Mouse (Mus musculus) spleen, postnatal 36 days (tissue): ENCODE data around the gene Cap1.
A peak's percentile ranks its signal among the peaks of the same experiment; 100 is the strongest.

ENCODE experiments used
- DNase-seq, 2 experiments: peaks; one replicate each; pipeline ENCODE4 v3.0.0; 2022; ENCODE audit warnings: low spot score in 2 of 2, mixed read lengths in 1 of 2

The Cap1 gene

DNA sequence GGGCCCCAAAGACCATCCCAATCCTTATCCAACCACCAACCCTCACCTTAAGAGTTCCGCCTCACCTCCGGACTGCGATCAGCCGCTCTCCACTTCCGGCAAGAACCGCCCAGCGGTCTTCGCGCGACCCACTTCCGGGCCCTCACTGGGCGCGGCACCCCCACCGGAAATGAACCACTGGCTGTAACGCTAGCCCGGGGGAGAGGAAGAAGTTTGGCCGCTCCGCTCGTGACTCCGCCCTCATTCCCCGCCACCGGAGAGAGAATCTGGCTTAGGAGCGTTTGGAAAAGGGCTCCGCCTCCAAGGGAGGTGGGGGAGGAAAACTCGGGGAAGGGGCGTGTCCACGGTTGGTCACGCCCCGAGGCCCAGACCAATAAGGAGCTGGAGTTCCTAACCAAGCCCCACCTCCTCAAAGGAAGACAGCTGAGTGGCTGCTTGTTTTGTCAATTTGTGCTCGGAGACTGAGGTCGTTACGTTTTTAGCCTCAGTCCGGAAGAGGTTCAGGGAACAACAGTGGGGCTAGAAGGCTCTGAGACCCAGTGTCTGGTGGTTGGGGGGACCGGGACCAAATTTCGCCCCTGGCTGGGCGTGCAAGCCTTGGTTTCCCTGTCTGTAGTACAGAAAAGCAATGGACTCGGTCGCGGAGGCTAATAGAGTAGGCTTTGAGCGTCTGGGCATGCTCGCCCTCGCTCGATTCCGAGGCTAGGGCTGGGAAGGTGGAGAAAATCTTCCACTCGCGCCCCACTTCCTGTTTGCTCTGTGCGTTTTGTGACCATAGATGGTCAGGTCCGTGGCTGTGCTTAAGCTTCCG lies at the start of gene Cap1:
TSS of gene Cap1 (minus strand) at position 289 of the 811 bp plus-strand sequence.
- peak; percentile 96 to 97 for DNase-seq

DNA sequence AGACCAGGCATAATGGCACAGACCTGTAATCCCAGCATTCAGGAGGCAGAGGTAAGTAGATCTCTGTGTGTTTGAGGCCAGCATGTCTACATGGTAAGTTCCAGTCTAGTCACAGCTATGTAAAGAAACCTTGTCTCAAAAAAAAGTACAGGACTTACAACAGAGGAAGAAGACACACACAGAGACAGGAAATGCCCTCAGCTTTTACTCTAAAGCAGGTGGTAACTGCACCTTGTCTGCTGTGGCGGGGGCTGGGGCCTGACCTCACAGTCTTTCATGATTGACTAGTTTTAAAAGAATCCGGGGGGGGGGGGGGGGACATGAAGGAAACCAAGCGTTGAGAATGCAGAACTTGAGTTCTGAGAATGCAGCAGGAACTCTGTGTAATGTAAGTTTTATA lies 48.0 kb upstream of the Cap1 start:
- peak; percentile 86 to 88 for DNase-seq

DNA sequence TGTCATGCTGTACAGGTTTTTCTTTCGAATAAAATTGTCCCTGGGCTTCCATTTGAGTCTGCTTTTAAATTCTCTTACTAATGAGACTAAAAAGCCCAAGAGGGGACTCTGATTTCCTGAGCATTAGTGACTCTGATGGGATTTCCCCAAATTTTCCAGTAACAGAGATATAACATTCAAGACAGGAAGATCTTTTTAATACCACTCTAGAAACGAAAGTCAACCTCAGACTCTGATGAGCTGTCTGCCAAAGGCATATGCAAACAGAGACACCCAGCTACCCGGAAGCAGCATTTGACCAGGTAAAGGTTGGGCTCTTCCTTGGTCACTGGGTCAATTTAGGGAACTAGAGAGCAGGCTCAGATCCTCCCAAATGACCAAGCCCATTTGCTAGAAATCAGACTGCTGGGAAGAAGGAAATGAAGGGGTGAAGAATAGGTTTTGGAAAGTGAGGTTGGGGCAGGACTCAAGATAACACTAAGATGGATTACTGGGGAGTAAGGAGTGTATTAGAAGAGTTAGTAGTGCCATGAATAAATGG lies 47.3 kb upstream of the Cap1 start:
- DNase-seq = peak; percentile 64 to 67

DNA sequence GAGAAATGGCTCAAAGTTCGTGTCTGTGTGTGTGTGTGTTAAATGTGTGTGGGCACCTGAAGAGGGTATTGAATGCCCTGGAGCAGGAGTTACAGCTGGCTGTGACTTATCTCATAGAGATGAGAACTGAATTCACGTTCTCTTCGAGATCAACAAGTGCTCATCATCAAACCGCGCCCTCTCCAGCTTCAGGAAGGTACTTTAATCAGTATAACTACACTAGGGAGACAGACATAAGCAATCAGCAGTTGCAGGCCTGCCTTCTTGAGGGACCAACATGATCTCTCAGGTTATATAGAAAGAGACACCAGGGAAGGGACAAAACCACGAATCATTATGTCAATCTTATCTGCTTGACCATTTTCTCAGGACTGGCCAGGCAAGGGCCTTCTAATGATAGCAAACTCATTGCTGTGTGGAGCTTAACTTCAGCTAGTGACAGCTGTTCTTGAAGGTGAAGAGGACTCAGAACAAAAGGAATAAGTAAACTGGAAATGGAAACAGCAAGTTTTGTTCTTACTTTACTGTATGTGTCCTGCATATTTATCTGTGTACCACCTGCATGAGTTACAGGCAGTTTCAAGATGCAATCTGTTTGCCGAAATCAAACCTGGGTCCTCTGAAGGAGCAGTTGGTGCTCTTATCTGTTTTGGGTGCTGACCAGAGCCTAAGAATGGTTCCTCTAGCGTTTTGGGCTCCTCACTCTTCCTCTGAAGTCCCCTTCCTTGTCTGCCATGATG lies 46.6 kb upstream of the Cap1 start:
- DNase-seq = no peak

DNA sequence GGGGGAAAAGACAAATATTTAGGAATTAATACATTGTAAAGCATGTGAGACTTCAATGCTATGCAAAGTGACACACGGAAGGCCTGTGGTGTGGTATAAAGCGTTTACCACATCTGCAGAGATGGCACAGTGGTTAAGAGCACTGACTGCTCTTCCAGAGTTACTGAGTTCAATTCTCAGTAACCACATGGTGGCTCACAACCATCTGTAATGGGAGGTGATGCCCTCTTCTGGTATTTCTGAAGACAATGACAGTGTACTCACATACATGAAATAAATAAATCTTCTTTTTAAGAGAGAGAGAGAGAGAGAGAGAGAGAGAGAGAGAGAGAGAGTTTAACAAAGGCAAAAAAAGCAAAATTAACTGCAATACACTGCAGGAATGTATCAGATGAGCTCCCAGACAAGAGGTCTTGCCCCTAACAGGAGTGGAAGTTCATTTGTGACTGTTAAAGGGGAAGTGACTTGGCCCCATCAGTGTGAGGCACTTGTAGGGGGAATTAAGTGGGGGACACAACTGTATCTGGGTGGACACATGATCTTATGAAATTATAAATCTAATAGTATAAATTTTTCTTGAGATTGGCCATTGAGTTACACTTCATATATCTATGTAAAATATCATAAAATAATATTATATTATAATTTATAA lies 45.2 kb upstream of the Cap1 start:
- DNase-seq = no peak

DNA sequence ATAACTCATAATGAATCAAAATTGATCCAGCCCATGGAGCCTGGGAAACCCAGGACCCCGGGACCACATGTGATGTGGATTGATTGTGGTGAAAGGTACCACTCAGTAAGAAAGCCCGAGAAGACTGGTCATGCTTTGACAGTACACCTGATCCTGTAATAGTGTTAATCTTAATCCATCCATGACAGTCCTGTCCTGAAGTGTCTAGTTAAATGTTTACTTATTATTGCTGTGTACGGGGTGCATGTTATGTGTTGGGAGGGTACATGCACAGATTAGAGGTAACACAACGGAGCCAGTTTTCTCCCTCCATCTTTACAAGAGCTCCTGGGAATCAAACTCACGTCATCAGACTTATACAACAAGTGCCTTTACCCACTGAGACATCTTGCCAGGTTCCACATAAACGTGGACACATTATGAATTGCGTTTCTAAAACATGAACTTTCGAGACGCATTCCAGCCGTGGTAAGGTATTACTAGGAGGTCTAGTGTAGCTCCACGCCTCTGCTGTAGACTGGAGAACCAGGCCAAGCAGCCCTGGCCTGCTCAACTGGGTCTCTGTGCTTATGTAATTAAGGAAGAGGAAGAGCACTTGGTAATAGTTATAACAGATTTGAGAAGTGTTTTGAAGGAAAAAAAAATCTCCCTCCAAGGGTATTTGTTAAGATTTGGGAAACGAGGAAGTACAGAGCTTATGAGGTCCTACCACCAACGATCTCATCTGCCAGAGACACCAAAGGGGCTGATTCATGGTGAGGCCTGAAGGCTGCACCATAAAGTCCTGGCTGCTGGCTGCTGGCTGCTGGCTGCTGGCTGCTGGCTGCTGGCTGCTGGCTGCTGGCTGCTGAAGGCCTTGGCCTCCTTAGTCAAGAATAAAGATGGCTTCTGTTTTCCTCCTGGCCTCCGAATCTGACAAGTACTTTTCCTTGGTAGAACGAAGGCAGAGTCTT lies 37.8 kb upstream of the Cap1 start:
- DNase-seq = no peak

DNA sequence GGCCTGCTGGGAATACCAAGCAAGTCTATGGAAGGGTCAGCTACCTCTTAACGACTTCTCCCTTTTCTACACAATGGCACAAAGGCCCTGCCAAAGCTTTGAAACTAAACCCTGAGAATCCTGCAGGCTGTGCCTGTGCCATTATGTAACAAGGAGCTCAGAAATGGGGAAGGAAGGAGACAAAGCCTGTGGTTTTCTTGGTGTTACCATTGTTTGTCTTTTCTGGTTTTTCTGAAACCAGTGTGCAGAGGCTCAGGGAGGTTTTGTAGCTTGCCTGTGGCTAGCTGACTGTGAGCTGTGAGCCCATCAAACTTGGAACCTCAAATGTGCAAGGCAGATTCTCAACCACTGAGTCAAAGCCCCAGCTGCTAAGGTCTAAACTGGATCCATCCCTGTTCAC lies 37.0 kb upstream of the Cap1 start:
- DNase-seq = no peak

DNA sequence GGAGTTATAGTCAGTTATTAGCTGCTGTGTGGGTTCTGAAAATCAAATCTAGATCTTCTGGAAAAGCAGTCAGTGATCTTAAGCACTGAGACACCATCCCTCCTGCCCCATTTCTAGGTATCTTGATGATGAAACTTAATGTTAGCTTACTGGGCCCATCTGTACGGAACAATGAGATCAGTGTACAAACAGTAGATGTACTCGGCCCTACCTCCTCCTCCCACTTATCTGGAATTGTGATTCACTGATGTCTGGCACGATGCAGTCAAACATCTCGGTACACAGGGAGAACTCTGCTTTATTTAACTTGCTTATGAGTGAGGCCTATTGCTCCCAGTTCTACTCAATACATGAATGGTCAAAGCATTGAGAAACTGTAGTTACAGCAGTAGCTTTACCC lies 30.1 kb upstream of the Cap1 start:
- no peak for DNase-seq

DNA sequence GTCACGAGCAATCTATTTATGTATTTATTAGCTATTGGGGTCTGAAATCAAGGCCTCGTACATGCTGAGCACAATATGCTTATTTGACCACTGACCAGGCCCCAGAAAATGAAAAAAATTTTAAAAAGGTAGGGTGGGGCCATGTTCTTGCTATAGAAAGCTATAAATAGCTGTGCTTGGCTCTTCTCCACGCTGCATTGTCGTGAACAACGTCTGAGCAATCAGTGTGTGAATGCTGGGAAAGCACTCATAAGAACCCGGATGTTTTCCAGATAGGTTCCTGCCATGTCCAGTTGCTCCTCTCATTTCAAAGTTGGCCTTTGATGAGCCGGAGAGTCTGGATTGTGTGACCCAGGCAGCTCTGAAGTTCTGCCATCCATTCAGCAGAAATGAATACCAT lies 28.3 kb upstream of the Cap1 start:
- no peak for DNase-seq

DNA sequence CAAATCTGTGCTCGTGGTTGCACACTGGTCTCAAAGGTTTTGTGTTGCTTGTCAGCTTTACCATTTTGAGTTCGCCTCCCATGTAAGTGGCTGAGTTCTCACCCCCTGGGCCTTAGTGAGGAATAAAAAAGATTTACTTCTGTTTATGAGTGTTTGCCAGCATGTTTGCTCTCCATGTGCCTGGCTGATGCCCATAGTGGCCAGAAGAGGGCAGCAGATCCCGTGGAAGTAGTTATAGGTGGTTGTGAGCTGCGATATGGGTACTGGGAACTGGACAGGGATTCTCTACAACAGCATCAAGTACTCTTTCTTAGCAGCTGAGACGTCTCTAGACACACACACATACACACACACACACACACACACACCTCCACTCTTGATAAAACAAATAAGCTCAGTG lies 26.8 kb upstream of the Cap1 start:
- DNase-seq = no peak

DNA sequence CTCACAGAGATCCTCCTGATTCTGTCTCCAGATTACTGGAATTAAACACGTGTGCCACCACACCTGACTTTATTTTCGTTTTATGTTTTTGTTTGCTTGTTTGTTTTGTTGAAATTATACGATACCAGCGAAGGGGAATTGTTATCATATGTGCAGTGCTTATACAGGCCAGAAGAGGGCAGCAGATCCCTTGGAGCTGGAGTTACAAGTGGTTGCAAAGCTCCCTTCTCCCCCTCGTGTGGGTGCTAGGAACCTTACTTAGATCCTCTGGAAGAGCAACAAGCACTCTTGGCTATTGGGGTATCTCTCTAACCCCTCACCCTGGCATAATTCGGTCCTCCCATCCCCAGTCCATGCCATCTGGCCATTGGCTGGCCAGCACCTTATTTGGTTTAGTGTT lies 24.7 kb upstream of the Cap1 start:
- peak in 1 of 2 experiments; percentile 17 for DNase-seq

DNA sequence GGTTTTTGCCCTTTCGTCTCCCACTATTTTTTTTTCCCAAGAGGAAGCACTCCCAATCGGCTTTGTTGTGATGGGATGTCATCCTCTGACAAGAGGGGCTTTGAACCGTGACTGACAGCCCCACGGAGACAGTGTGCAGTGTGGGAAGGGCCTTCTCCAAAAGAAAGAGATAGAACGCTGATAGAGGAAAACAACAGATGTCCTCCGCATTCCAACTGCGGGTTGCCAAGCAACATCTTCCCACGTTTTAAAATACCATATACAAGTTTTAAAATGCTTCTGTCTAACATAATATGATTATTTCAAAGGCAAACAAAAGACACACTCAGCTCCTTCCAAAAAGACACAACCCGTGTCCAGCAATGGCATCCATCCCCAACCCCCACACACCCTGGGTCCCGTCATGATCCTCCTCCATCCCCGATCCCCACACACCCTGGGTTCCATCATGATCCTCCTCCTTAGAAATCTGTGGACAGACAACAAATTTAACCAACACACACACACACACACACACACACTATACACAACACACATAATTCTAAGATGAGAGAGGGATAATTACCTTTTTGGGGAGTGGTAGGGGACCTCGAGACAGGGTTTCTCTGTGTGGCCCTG lies 23.8 kb upstream of the Cap1 start:
- no peak for DNase-seq

DNA sequence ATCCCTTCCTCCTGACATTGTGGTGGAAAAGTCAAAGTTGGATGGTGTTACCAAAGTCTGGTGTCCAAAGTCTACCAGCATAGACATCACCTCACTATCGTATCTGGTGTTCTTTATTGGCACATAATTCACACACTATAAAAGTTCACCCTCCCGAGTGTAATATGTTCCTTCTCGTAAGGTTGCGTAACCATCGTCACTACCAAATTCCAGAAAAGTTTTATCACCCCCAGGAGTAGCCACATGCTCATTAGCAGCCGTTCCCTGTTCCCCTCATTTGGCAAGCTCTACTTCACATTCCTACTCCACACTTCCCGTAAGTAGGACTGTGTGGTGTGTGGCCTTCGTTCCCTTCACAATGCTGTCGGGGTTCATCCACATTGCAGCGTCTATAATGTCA lies 19.5 kb upstream of the Cap1 start:
- no peak for DNase-seq

DNA sequence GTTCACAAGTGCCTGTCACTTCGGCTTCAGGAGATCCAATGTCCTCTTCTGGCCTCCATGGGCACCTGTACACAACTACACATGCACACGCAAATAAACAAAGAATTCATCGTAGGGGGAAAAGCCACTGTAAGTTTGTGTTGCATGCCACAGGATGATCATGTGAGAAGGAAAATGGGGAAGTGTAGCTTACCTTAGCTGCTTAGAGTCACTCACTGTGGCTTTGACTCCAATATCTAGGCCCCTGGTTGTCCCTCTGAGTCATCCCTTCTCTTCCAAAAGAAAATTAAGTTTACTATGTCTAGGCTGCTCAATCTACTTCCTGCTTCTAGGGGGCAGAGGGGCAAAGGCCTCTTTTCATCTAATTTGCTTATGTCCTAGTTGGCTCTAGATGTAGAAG lies 17.9 kb upstream of the Cap1 start:
- no peak for DNase-seq

DNA sequence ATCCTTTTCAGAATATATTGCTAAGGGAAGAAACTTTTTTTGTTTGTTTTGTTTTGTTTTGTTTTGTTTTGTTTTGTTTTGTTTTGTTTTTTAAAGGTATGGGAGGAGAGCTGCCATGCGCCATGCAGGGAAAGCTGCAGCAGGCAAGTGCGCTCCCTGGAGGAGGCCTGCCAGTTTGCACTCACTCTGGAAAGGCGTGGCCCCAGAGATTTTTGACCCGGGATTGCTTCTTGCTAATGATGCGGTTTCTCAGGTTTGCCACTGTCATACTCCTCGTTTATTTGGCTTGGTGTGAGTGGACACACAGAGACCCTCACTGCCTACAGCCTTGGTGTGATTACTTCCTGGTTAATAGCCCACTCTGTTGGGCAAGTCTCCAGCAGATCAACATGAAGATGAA lies 16.3 kb upstream of the Cap1 start:
- DNase-seq = no peak

DNA sequence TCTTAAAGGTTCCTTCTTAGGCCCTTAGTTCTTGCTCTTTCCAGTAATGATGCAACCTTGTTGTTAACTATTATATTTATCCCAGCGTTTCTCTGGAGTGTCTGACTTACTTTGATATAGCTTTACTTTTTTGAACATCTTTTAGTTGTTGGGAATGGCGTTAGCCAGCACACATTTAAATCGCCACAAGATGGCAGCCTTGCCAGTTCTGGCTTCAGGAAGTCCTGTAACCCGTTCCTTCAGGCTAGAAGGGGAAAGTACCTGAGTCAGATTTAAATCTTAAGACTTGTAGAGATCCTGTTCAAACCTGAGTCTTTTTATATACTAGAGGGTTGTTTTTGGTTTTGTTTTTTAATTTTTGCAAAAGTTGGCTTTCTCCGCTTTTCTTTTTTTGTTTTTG lies 12.5 kb upstream of the Cap1 start:
- DNase-seq = peak; percentile 64 to 74

DNA sequence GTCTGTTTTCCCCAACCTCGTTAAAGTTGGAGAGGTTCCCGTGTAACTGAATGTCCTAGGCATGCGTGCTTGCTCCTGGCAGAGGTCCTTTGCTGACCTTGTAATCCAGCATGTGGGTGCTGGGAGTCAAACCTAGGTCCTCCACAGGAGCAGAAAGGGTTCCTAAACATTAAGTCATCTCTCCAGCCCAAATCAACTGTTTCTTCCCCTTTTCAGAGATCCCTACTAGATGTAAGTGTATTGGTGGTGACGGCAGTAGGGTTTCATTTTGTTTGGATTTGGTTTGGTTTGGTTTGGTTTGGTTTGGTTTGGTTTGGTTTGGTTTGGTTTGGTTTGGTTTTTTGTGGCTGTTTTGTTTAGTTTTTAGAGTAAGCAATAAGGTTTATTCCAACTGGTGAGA lies 11.9 kb upstream of the Cap1 start:
- no peak for DNase-seq

DNA sequence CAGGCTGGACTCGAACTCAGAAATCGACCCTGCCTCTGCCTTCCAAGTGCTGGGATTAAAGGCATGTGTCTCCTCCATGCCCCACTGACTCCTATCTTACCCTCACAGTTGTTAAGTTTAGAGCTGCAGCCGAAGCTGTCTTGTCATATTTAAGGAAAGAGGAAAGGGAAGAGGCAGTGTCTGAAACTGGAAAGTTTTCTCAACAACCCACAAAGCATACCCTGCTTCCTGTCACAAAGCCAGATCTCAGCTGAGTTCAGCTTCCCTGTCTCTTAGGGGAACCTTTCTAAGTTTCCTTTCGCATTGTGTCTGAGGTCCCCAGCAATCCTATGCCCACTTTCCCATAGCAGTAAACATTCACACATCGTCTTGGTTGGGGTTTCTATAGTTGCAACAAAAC lies 6.3 kb upstream of the Cap1 start:
- peak; percentile 52 to 57 for DNase-seq

DNA sequence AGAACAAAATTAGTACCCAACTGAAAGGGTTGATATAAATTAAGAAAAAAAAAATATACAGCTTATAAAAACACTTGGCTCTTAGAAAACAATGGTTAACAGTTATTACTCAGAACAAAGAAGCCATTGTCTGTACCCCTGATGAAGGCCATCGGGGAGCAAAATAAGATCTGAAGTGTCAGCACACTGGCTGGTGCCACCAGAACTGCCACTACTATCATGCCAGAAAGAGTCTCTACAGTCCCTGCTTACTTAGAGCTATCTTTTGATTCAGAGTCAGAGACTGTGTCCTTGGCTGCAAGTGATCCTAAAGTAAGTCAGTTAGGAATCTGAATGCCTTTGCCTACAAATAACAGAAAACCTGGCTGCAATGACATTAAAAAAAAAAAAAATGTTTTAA lies 5.7 kb upstream of the Cap1 start:
- no peak for DNase-seq

DNA sequence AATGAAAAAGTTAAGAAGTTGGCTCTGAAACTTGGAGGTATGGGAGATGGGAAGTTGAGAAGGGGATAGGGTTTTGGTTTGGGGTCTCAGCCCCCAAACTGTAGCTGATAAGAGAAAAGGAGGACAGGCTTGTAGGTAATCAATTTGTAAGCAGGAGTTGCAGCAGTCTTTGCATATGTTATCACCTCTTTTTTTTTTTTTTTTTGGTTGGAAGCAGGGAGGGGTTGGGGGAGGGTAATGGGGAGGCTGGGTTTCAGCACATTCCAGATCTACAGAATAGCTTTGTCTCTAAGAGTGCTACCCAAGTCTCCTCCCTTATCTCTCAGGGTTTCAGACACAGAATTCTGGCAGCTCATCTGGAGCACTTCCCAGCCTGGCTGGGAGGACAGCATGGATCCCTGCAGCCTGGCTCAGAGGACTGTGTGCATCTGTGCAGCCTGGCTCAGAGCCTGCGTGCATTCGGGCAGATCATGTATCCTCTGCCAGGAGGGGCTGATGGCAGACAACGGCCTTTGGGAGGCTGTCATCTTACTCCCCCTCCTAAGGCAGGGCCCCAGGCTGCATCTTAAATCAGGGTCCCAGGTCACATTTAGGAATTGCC lies 5.1 kb upstream of the Cap1 start:
- DNase-seq = no peak

DNA sequence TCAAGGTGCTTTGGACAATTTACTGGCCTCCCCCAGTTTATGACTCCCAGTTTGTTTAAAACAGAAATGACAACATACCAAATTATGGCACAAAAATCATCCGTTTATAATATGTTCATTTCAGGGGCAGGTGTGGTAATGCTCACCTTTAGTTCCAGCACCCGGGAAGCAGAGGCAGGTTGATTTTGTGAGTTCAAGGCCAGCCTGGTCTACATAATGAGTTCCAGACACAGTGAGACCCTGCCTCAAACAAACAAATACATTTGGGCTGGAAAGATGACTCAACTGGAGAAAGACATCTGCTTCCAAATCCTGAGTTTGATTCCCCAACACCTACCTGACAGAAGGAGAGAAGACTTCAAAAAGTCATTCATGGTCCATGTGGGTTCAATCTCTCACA lies 1.5 kb upstream of the Cap1 start:
- DNase-seq = no peak
